Mouse (Mus musculus): ENCODE results near the gene Kcnip1. TPM values are rescaled to one million over a fixed set of nuclear protein-coding genes. Genes with fewer than 3 reads are reported as not detected.

The Kcnip1 gene
- polyA plus RNA-seq, 1 experiment from 2014 or later, result 0.27 TPM

DNA sequence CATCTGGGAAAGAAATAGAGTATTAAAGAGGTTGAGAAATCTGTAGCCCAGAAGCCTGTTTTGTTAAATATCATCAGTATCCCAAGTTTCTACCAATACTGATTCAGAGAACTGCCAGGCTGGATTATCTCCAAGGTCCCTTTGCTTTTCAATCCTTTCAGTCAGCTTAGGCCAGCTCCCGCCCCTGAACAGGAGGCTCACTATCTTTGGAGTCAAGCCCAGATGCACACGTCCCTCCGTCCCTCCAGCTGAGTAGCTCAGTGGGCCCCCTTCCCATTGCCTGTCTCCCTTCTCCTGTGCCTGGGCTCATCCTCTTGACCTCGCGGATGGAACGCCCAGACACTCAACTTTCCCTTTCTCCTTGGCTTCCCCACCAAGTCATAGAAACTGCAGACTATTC, 65.6 kb downstream of the Kcnip1 start:
- no peak overlapping the region for H3K4me2 ChIP-seq (replicated peaks; ENCODE audit: low read depth, low read length)
- H3K27me3 ChIP-seq (replicated peaks; ENCODE audit: insufficient read depth, low read length), result no peaks in the 10 kb centered on the region
- no peak for ATAC-seq
- H3K4me1 ChIP-seq (ENCODE audit: insufficient read depth, low read depth, low read length), result no peaks in the 10 kb centered on the region
- no peak overlapping the region for H3K4me3 ChIP-seq (ENCODE audit: low read depth, low read length)
- no peak overlapping the region for H3K27ac ChIP-seq (ENCODE audit: low read length)
- no peaks in the 10 kb centered on the region for H3K36me3 ChIP-seq (ENCODE audit: insufficient read depth, low read length)
- H3K9me3 ChIP-seq (ENCODE audit: low read length), result no peaks in the 10 kb centered on the region
- H3K9ac ChIP-seq (replicated peaks; ENCODE audit: low read depth), result no peak overlapping the region
- WGBS, result 33% methylated on average over 6 of the region's 6 CpGs
- no peak for DNase-seq (ENCODE audit: low spot score)
- TF ChIP-seq CTCF (IDR thresholded peaks at IDR 0.05) (no peak), EP300 (IDR thresholded peaks at IDR 0.05) (no peak)

DNA sequence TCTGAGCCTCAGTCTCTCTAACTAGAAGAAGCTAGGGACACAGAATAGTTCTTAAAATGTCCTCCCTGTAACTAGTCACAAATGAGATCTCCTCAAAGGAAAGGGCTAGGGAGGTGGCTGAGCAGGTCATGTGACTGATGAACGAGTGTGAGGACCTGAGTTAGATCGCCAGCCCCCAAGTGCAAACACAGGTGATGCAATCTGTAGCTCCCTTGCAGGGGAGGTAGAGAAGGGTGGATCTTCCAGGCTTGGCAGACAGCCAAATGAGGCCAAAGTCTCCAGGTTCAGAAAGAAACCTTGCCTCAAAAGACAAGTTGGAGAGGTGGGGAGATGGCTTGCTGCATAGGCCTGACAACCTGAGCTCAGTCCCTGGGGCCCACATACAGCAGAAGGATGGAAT, 66.4 kb downstream of the Kcnip1 start:
- no peak overlapping the region for H3K4me2 ChIP-seq (replicated peaks; ENCODE audit: low read depth, low read length)
- WGBS, result 37% methylated on average over 2 of the region's 2 CpGs
- no peaks in the 10 kb centered on the region for H3K9me3 ChIP-seq (ENCODE audit: low read length)
- no peaks in the 10 kb centered on the region for H3K4me1 ChIP-seq (ENCODE audit: insufficient read depth, low read depth, low read length)
- no peak overlapping the region for H3K27ac ChIP-seq (ENCODE audit: low read length)
- ATAC-seq, result no peak
- TF ChIP-seq EP300 (IDR thresholded peaks at IDR 0.05) (no peak), CTCF (IDR thresholded peaks at IDR 0.05) (no peak)
- no peak for DNase-seq (ENCODE audit: low spot score)
- H3K4me3 ChIP-seq (ENCODE audit: low read depth, low read length), result no peak overlapping the region
- no peaks in the 10 kb centered on the region for H3K27me3 ChIP-seq (replicated peaks; ENCODE audit: insufficient read depth, low read length)
- no peak overlapping the region for H3K9ac ChIP-seq (replicated peaks; ENCODE audit: low read depth)
- no peaks in the 10 kb centered on the region for H3K36me3 ChIP-seq (ENCODE audit: insufficient read depth, low read length)

DNA sequence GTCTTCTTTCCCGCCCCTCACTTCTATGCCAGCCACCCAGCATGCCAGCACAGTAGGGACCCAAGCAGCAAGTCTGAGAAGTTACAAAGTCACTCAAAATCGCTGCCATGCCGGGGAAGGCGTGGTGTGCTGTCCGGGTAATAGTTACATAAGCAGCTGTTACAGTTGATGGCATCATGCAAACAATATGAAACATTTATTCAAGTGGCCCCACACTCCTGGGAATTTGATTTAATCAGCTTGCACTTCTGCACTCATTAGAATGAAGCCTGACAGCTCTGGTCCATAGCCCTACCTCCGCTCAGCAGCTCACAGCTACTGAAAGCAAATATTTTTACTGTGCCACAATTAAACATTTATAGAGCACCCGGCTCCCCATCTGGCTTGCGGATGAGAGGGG, 67.2 kb downstream of the Kcnip1 start:
- Histone ChIP-seq H3K27ac (ENCODE audit: low read length) (no peak overlapping the region), H3K27me3 (replicated peaks; ENCODE audit: insufficient read depth, low read length) (no peaks in the 10 kb centered on the region), H3K4me3 (ENCODE audit: low read depth, low read length) (no peak overlapping the region), H3K4me2 (replicated peaks; ENCODE audit: low read depth, low read length) (no peak overlapping the region), H3K4me1 (ENCODE audit: insufficient read depth, low read depth, low read length) (no peaks in the 10 kb centered on the region), H3K9ac (replicated peaks; ENCODE audit: low read depth) (no peak overlapping the region), H3K36me3 (ENCODE audit: insufficient read depth, low read length) (no peaks in the 10 kb centered on the region), H3K9me3 (ENCODE audit: low read length) (no peaks in the 10 kb centered on the region)
- 56% methylated on average over 8 of the region's 8 CpGs for WGBS
- ATAC-seq (no peak), DNase-seq (ENCODE audit: low spot score) (no peak)
- TF ChIP-seq CTCF (IDR thresholded peaks at IDR 0.05) (no peak), EP300 (IDR thresholded peaks at IDR 0.05) (no peak)

DNA sequence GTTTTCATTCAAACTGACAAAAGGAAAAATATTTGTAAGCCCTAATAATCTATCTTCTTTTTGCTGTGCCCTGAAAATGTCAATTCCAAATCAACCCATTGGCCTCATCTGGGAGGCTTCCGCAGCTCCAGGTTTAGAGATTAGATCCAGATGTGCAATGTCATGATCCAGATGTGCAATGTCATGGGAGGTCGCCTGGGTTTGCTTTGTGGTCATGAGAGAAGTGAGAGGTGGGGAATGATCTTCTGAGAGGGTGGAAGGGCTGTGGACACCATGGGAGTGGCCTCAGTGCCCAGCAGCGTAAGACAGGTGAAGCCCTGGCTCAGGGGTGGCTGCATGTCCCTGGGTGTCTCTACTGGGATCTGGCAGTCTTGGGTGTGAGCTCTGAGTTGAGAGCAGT, 69.9 kb downstream of the Kcnip1 start:
- H3K4me3 ChIP-seq (ENCODE audit: low read depth, low read length), result no peak overlapping the region
- H3K4me1 ChIP-seq (ENCODE audit: insufficient read depth, low read depth, low read length), result no peaks in the 10 kb centered on the region
- no peaks in the 10 kb centered on the region for H3K27me3 ChIP-seq (replicated peaks; ENCODE audit: insufficient read depth, low read length)
- DNase-seq (ENCODE audit: low spot score) (no peak), ATAC-seq (no peak)
- no peak for TF ChIP-seq CTCF (IDR thresholded peaks at IDR 0.05)
- no peak for TF ChIP-seq EP300 (IDR thresholded peaks at IDR 0.05)
- no peak overlapping the region for H3K4me2 ChIP-seq (replicated peaks; ENCODE audit: low read depth, low read length)
- H3K27ac ChIP-seq (ENCODE audit: low read length), result no peak overlapping the region
- no peak overlapping the region for H3K9ac ChIP-seq (replicated peaks; ENCODE audit: low read depth)
- 57% methylated on average over 3 of the region's 3 CpGs for WGBS
- no peaks in the 10 kb centered on the region for H3K9me3 ChIP-seq (ENCODE audit: low read length)
- H3K36me3 ChIP-seq (ENCODE audit: insufficient read depth, low read length), result no peaks in the 10 kb centered on the region

DNA sequence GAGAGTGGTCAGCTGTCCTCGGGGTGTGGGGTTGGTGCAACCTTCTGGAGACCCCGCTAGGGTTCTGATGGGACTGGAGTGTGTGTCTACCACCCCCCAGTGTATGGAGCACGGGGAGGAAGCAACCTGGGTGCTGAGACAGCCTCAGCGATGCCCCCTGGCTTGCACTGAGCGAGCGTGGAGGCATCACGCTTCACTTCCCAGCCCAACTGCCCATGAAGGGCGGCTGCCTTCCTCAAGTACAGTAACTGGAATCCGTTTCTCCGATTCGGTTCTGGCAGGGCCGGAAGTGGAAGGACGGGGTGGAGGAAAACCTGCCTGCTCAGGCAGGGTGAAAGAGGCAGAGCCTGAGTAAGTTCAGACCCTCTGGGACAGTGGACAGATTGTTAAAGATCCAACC, 71.5 kb downstream of the Kcnip1 start:
- TF ChIP-seq EP300 (IDR thresholded peaks at IDR 0.05), result no peak
- TF ChIP-seq CTCF (IDR thresholded peaks at IDR 0.05), result no peak
- Histone ChIP-seq H3K9me3 (ENCODE audit: low read length) (no peaks in the 10 kb centered on the region), H3K36me3 (ENCODE audit: insufficient read depth, low read length) (no peaks in the 10 kb centered on the region), H3K4me3 (ENCODE audit: low read depth, low read length) (no peak overlapping the region), H3K4me2 (replicated peaks; ENCODE audit: low read depth, low read length) (no peak overlapping the region), H3K9ac (replicated peaks; ENCODE audit: low read depth) (no peak overlapping the region), H3K27me3 (replicated peaks; ENCODE audit: insufficient read depth, low read length) (no peaks in the 10 kb centered on the region), H3K27ac (ENCODE audit: low read length) (no peak overlapping the region), H3K4me1 (ENCODE audit: insufficient read depth, low read depth, low read length) (no peaks in the 10 kb centered on the region)
- ATAC-seq, result no peak
- DNase-seq (ENCODE audit: low spot score), result no peak
- WGBS, result 76% methylated on average over 13 of the region's 13 CpGs

DNA sequence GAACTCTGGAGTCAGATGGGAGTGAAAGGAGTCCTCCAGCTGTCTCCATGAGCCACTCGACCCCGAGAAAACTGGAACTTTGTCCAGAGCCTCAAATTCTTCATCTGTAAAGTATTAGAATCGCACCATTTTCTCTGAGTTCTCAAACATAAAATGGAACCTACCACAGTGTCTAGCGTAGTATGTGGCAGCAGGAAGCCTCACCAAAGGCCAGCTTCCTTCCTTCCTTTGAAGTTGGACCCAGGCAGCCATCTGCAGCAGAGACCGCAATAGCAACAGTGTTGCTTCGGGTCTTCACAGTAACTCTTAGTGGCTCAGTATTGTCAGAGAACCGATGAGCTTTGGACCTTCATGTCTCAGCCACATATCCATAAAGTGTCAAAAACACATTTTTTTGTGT, 73.1 kb downstream of the Kcnip1 start:
- TF ChIP-seq EP300 (IDR thresholded peaks at IDR 0.05) (no peak), CTCF (IDR thresholded peaks at IDR 0.05) (no peak)
- H3K27me3 ChIP-seq (replicated peaks; ENCODE audit: insufficient read depth, low read length), result no peaks in the 10 kb centered on the region
- H3K4me2 ChIP-seq (replicated peaks; ENCODE audit: low read depth, low read length), result no peak overlapping the region
- H3K9me3 ChIP-seq (ENCODE audit: low read length), result no peaks in the 10 kb centered on the region
- no peak for DNase-seq (ENCODE audit: low spot score)
- no peak overlapping the region for H3K9ac ChIP-seq (replicated peaks; ENCODE audit: low read depth)
- whole genome bisulfite sequencing, result 74% methylated on average over 7 of the region's 7 CpGs
- H3K4me1 ChIP-seq (ENCODE audit: insufficient read depth, low read depth, low read length), result no peaks in the 10 kb centered on the region
- no peak overlapping the region for H3K27ac ChIP-seq (ENCODE audit: low read length)
- no peak overlapping the region for H3K4me3 ChIP-seq (ENCODE audit: low read depth, low read length)
- no peaks in the 10 kb centered on the region for H3K36me3 ChIP-seq (ENCODE audit: insufficient read depth, low read length)
- ATAC-seq, result no peak

DNA sequence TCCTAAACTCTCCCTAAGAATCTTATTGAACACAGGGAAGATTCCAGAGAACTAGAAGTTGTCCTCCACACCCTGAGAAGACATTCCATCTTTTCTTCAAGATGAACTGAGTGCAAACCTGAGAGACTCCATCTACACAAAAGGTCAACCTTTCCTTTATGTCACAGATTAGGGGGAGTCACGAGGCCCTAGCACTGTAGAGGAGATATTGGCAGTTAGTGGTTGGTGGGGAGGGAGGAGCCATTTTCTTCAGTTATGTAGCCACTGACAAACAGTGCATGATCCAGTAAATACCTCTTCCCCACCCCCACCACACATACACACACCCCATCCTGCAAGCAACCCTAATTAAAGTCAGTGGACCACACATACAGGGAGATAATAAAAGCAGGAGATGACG, 74.5 kb downstream of the Kcnip1 start:
- Histone ChIP-seq H3K4me2 (replicated peaks; ENCODE audit: low read depth, low read length) (no peak overlapping the region), H3K4me1 (ENCODE audit: insufficient read depth, low read depth, low read length) (no peaks in the 10 kb centered on the region), H3K9me3 (ENCODE audit: low read length) (no peaks in the 10 kb centered on the region), H3K36me3 (ENCODE audit: insufficient read depth, low read length) (no peaks in the 10 kb centered on the region), H3K9ac (replicated peaks; ENCODE audit: low read depth) (no peak overlapping the region), H3K27me3 (replicated peaks; ENCODE audit: insufficient read depth, low read length) (no peaks in the 10 kb centered on the region), H3K4me3 (ENCODE audit: low read depth, low read length) (no peak overlapping the region), H3K27ac (ENCODE audit: low read length) (no peak overlapping the region)
- TF ChIP-seq EP300 (IDR thresholded peaks at IDR 0.05) (no peak), CTCF (IDR thresholded peaks at IDR 0.05) (no peak)
- 42% methylated on average over 2 of the region's 2 CpGs for WGBS
- ATAC-seq, result no peak
- DNase-seq (ENCODE audit: low spot score), result no peak

All from lung, postnatal 0 days (tissue).